Mouse (Mus musculus) intestine, embryonic 16.5 days (tissue): ENCODE measurements at regions not wholly inside any gene's neighbourhood (a gene's known extent, or its start where the extent isn't known, plus 50 kb on each side); places are given as distances from the start of the nearest gene placed in this dataset.

ENCODE experiments used
- ATAC-seq: fragments of 200-750 bp; cut with Nextera tagmentation; 2 replicates; pipeline ENCODE4 v1.8.0; 2017; ENCODE audit warnings: moderate TSS enrichment, moderate library complexity
- H3K27ac ChIP-seq: fragments of 300-500 bp; sonication (generic); 2 replicates; pipeline ENCODE4 v1.5.1; 2014; ENCODE audit warnings: mild to moderate bottlenecking, low read length
- H3K27me3 ChIP-seq: fragments of 300-500 bp; sonication (generic); replicated peaks from 2 replicates; pipeline ENCODE4 v1.6.1; 2014; ENCODE audit warnings: low read length, control low read depth, mixed read lengths; ENCODE audit not compliant: control insufficient read depth, insufficient read depth
- H3K36me3 ChIP-seq: fragments of 300-500 bp; sonication (generic); 2 replicates; pipeline ENCODE4 v1.6.1; 2014; ENCODE audit warnings: low read length, control low read depth; ENCODE audit not compliant: control insufficient read depth, insufficient read depth
- H3K4me1 ChIP-seq: fragments of 300-500 bp; sonication (generic); 2 replicates; pipeline ENCODE4 v1.6.1; 2014; ENCODE audit warnings: low read length, control low read depth, mixed read lengths; ENCODE audit not compliant: control insufficient read depth, insufficient read depth
- H3K4me2 ChIP-seq: fragments of 300-500 bp; sonication (generic); 2 replicates; pipeline ENCODE4 v1.6.1; 2014; ENCODE audit warnings: low read depth, low read length, control low read depth
- H3K4me3 ChIP-seq: fragments of 300-500 bp; sonication (generic); 2 replicates; pipeline ENCODE4 v1.5.1; 2014; ENCODE audit warnings: mild to moderate bottlenecking, low read length
- H3K9ac ChIP-seq: fragments of 300-500 bp; sonication (generic); 2 replicates; pipeline ENCODE4 v1.6.1; 2014; ENCODE audit warnings: low read depth, low read length
- H3K9me3 ChIP-seq: fragments of 300-500 bp; sonication (generic); 2 replicates; pipeline ENCODE4 v1.6.1; 2016; ENCODE audit warnings: low read length, control low read depth; ENCODE audit not compliant: control insufficient read depth
- WGBS: fragments of 180-500 bp; shearing (Covaris S2); extraction: QIAGEN DNeasy Blood & Tissue Kit; methylation state at CpG from one replicate; pipeline ENCODE4 v1.1.7; 2014; 5-methylcytosine and 5-hydroxymethylcytosine counted together

DNA sequence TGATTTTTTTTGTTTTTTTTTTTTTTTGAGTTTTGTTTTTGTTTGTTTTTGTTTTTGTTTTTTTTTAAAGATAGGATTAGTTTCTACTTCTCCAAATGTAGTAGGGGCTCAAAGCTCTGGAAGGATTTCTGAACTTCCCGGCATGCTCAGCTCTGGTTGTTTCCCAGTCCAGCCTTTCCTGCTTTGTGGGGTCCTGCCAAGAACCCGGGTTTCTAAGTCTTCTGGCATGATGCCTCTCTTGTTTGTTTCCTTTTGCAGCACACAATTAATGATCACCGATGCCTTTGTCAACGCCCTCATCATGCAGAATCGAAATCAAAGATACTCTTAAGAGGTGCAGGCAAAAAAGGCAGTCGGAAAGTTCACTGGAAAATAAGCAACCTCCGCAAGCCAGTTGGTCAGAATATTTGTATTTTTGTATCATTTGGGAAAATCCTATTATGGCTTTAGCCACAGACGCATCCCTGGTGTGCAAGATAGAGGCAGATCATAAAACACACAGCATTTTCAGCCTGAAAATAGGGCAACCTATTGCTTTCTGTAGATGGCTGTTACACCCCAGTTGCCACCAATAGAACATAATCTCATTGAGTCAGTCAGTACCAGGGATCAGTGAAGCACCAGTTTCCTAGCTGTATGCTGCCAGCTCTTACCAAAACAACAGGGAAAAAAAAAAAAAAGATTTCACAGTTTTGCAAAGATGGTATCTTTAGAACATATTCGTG lies 526.6 kb downstream of the Ofcc1 start:
- H3K27me3 ChIP-seq, result no peaks in the 10 kb centered on the region
- H3K4me1 ChIP-seq, result no peaks in the 10 kb centered on the region
- ATAC-seq, result no peak
- H3K9me3 ChIP-seq, result no peaks in the 10 kb centered on the region
- H3K27ac ChIP-seq, result no peak overlapping the region
- no peak overlapping the region for H3K9ac ChIP-seq
- H3K4me3 ChIP-seq, result no peak overlapping the region
- no peaks in the 10 kb centered on the region for H3K36me3 ChIP-seq
- H3K4me2 ChIP-seq, result no peak overlapping the region
- 76% methylated on average over 9 of the region's 9 CpGs for WGBS

DNA sequence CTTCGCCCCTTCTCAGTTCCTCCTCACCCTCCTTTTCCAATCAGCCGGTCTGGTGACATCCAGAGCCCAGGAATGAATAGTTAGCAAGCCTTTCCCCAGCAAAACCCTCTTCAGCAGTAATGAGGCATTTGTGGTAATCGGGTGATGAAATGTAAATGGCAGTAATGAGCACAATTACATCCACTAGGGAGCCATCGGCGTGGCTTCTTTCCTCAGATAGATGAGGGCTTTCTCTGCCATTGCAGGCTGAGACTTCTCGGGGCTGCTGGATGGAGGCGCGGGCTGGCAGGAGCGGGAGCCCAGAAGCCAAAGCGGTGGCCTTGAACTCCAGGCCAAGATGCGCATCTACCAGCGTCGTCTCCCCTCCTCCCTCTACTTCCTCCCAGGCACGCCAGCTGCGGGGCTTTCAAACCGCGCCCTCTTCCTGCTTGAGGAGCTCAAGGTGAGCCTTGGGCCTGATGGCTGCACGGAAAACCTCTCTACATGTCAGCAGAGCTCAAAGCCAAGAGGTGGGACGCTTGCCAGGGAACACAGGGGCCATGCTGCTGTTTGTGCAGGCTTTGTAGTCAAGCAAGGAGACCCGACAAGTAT lies 537.2 kb downstream of the Ofcc1 start:
- Histone ChIP-seq H3K27ac (no peak overlapping the region), H3K27me3 (no peaks in the 10 kb centered on the region), H3K4me2 (peak overlapping the region; percentile 57), H3K9me3 (no peaks in the 10 kb centered on the region), H3K4me3 (peak overlapping the region; percentile 31), H3K36me3 (no peaks in the 10 kb centered on the region), H3K9ac (peak overlapping the region; percentile 35; the same call in 1 of the 2 replicates), H3K4me1 (peaks cover 7% of the 10 kb centered on the region)
- ATAC-seq, result 0 out of 2 replicates have a peak, but pooled peaks have one; percentile 16
- WGBS, result 4% methylated on average over 20 of the region's 20 CpGs

DNA sequence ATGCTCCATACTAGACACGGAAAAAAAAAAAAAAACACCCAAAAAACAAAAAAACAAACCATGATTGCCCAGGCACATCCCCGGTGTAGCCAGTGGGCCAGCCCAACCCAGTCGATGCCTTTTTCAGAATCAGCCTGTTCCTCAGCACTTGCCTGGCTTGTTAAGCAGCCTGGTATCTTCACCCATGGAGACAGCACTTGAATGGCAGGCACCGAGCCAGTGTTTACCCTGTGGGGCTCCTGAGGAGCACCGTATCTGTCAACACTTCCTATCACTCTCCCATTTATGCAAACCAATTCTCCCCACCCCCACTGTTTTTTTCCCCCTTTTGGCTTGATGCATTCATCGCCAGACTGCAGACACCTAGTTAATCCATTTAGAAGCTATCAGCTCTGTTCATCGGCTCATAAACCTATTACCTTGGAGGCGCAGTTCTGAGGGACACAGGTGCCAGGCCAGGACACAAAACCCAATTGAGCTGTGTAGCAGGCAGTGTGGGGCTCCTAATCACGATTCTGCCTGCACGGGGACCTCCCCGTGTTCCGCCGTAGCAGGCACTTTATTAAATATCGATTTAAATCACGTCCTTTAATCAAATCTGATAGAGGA lies 537.8 kb downstream of the Ofcc1 start:
- Histone ChIP-seq H3K27ac (no peak overlapping the region), H3K4me2 (peak overlapping the region; percentile 57), H3K27me3 (no peaks in the 10 kb centered on the region), H3K9ac (no peak overlapping the region), H3K36me3 (no peaks in the 10 kb centered on the region), H3K4me1 (peaks cover 7% of the 10 kb centered on the region), H3K4me3 (peak overlapping the region; percentile 31; the same call in 1 of the 2 replicates), H3K9me3 (no peaks in the 10 kb centered on the region)
- 21% methylated on average over 15 of the region's 15 CpGs for WGBS
- ATAC-seq, result no peak

DNA sequence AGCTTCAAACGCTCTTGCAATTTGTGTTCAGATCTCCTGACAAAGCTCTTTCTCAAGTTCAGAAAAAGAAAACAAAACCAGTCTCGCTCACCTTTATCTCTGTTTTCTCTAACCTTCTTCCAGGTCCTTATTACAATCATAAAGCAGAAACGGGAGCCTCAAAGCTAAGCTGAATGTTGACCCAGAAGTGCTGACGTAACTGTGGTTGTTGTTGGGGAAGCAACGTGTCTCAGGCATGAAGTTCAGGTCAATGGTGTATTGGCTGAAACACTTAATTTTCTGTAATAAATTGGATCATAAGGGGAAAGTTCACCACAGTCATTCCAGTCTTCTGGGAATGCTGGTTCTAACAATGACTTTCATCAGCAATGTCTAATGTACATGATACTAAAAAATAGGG lies 586.7 kb downstream of the Ofcc1 start:
- Histone ChIP-seq H3K4me1 (no peaks in the 10 kb centered on the region), H3K36me3 (no peaks in the 10 kb centered on the region), H3K27me3 (no peaks in the 10 kb centered on the region), H3K4me3 (no peak overlapping the region), H3K4me2 (no peak overlapping the region), H3K27ac (no peak overlapping the region), H3K9me3 (no peaks in the 10 kb centered on the region), H3K9ac (no peak overlapping the region)
- 61% methylated on average over 5 of the region's 5 CpGs for WGBS
- no peak for ATAC-seq

DNA sequence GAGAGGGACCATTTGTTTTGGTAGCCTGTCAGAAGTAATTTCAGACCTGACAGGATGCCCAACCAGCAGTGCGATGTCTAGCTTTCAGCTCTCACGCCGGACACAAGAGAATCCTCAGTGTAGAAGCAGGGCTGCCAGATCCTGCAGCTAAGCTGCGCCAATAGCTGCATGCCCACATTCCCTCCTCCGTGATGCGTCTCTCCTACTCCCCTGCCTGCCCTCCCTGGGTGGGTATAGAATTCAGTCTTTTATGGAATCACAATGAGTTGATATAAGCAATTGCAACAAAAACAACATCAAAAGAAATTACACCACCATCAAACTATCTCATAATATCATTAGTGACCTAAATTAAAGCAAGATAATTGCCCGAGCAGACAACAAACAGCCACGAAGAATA lies 587.1 kb downstream of the Ofcc1 start:
- Histone ChIP-seq H3K27me3 (no peaks in the 10 kb centered on the region), H3K4me1 (no peaks in the 10 kb centered on the region), H3K36me3 (no peaks in the 10 kb centered on the region), H3K4me3 (no peak overlapping the region), H3K9me3 (no peaks in the 10 kb centered on the region), H3K9ac (no peak overlapping the region), H3K27ac (no peak overlapping the region), H3K4me2 (no peak overlapping the region)
- no peak for ATAC-seq
- WGBS, result 73% methylated on average over 8 of the region's 8 CpGs

DNA sequence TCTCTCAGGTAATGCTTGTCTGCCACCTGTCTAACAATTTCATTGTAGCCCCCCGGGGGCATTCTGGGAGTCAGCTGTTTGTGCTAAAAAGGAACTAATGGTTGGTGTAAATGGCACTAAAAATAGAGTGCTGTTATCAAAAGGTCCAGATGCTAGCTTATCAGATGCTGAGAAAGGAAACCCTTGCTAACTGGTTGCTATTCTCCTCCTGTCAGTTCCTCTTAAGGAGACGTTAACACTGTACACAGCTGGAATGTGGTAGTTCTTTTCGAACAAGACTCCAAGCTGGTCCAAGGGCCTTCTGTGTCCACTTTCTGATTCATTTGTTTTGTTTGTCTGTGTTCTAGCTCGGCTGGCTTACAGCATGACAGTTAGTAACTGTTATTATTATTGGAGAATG lies 592.0 kb downstream of the Ofcc1 start:
- H3K36me3 ChIP-seq, result no peaks in the 10 kb centered on the region
- 48% methylated on average over 4 of the region's 4 CpGs for WGBS

DNA sequence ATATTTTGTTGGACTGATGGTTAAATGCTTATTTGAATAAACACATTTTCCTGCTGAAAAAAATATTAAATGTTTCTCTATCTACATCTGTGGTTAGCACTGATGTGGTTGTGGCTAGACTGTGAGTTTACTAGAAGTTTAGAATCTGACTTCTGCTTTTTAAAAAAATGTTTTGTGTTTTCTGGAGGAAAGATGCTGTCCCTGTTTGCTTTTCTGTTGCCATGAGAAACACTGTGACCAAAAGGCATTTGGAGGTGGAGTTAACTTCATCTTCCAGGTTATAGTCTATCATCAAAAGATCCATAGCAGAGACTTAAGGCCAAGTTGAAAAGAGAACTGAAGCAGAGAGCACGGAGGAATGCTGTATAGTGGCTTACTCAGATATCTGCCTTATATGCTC lies 594.4 kb downstream of the Ofcc1 start:
- H3K27ac ChIP-seq, result no peak overlapping the region
- ATAC-seq, result no peak
- WGBS, result 86% methylated on average over 1 of the region's 1 CpGs

More for the DNA sequence above, 592.0 kb downstream of the Ofcc1 start:
- Histone ChIP-seq H3K9me3 (no peaks in the 10 kb centered on the region), H3K4me2 (no peak overlapping the region), H3K27me3 (no peaks in the 10 kb centered on the region), H3K4me3 (no peak overlapping the region), H3K4me1 (no peaks in the 10 kb centered on the region), H3K27ac (no peak overlapping the region), H3K9ac (no peak overlapping the region)
- ATAC-seq, result no peak

More for the DNA sequence above, 594.4 kb downstream of the Ofcc1 start:
- Histone ChIP-seq H3K4me3 (no peak overlapping the region), H3K36me3 (no peaks in the 10 kb centered on the region), H3K27me3 (no peaks in the 10 kb centered on the region), H3K9me3 (no peaks in the 10 kb centered on the region), H3K4me2 (no peak overlapping the region), H3K9ac (no peak overlapping the region), H3K4me1 (no peaks in the 10 kb centered on the region)
